Mouse (Mus musculus) thymus, adult 2 months (tissue): Measurements from ENCODE around the gene Slc34a1. TPM values are rescaled to one million over a fixed set of nuclear protein-coding genes. Genes with fewer than 3 reads are reported as not detected.

Experiments used
- DNase-seq: peaks from one replicate; pipeline ENCODE4 v3.0.0; 2021
- H3K27ac ChIP-seq: fragments of 200-500 bp; 2 replicates; pipeline ENCODE4 v1.5.1; 2012; ENCODE audit warnings: low read length, control low read depth; ENCODE audit not compliant: control insufficient read depth, insufficient read depth
- H3K27me3 ChIP-seq: fragments of 200-500 bp; 2 replicates; pipeline ENCODE4 v1.6.1; 2012; ENCODE audit warnings: mild to moderate bottlenecking, low read length, moderate library complexity, mixed read lengths; ENCODE audit not compliant: control insufficient read depth, insufficient read depth
- H3K36me3 ChIP-seq: fragments of 200-500 bp; 2 replicates; pipeline ENCODE4 v1.6.1; 2012; ENCODE audit warnings: mild to moderate bottlenecking, low read length, moderate library complexity; ENCODE audit not compliant: control insufficient read depth, insufficient read depth
- H3K4me1 ChIP-seq: fragments of 200-500 bp; replicated peaks from 2 replicates; pipeline ENCODE4 v1.6.1; 2012; ENCODE audit warnings: low read length; ENCODE audit not compliant: control insufficient read depth, insufficient read depth
- H3K4me3 ChIP-seq: fragments of 200-500 bp; 2 replicates; pipeline ENCODE4 v1.5.1; 2012; ENCODE audit warnings: mild to moderate bottlenecking, low read length, control low read depth, moderate library complexity; ENCODE audit not compliant: control insufficient read depth, insufficient read depth
- CTCF ChIP-seq: fragments of 200-500 bp; IDR thresholded peaks from 2 replicates; pipeline ENCODE4 v1.5.1; 2012; ENCODE audit warnings: mild to moderate bottlenecking, control low read depth, low read length, moderate library complexity, borderline replicate concordance; ENCODE audit not compliant: control insufficient read depth, poor library complexity, insufficient read depth; ENCODE audit errors: extremely low read depth
- POLR2A ChIP-seq: fragments of 200-500 bp; IDR thresholded peaks from 2 replicates; pipeline ENCODE4 v1.6.1; 2012; ENCODE audit warnings: mild to moderate bottlenecking, low read length, control low read depth, moderate library complexity; ENCODE audit not compliant: control insufficient read depth, poor library complexity, insufficient read depth; ENCODE audit errors: extremely low read depth
- WGBS: fragments of 180-500 bp; shearing (Covaris S2); methylation state at CpG from one replicate; pipeline ENCODE4 v1.1.7; 2018; 5-methylcytosine and 5-hydroxymethylcytosine counted together
- polyA plus RNA-seq: library from polyadenylated mRNA; depleted of rRNA; stranded (reverse); fragments of >200 nt; gene quantifications from 2 replicates; pipeline ENCODE4 v1.2.3, GENCODE M21; 2012

Slc34a1 gene
- polyA plus RNA-seq, 1 experiment: 6.0 TPM

DNA sequence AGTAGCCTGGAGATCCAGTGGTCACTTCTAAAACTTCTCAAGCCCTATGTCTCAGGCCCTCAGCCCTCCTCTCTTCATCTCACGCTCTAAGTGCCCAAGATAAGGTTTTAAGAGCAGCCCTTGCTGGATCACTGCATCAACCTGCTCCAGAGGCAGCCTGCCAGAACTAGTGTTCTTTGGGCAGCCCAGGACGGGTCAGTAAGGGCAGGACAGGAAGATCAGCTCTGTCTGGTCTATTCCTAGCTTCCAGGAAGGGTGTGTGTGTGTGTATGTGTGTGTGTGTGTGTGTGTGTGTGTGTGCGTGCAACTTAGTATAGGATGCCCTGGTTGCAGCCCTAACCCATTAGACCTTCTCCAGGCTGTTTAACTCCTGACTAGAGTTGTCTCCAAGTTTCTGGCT is 27.8 kb upstream of the Slc34a1 start:
- DNase-seq: no peak
- H3K27me3 ChIP-seq: no peaks in the 10 kb centered on the region
- H3K36me3 ChIP-seq: no peaks in the 10 kb centered on the region
- peak overlapping the region; percentile 73 for H3K4me3 ChIP-seq
- peak overlapping the region; percentile 79 for H3K27ac ChIP-seq
- 36% methylated on average over 3 of the region's 3 CpGs for WGBS
- peaks cover 47% of the 10 kb centered on the region for H3K4me1 ChIP-seq
- TF ChIP-seq POLR2A (no peak), CTCF (no peak)

DNA sequence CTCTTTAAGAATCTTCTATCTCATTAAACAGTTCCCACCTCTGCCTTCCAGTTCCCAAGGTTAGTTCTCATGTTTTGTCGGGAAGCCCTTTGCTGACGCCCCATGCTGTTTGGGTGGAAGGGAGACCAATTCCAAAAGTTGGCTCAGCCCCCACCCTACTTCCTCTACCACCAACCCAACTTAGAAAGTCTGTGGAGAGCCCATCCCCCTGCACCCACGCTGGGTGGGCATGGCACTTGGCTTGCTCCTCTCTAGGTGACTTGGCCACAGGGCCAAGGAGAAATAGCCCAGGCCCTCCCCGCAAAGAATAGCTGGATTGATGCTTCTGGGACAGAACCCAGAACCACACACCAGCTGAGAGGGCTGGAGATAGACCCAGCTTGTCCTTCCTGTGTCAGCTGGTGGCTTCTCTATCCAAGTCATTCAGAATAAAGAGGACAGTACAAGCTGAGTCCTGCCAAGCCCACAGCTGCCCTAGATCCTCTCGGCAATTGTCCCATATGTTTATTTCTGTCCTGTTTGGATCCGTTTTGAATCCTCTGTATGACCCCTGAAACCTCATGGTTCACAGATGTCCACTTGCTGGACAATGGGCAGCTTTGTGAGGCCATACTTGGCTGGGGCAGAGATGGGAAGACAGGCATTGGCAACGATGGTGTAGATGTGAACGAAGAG is 26.8 kb upstream of the Slc34a1 start:
- Histone ChIP-seq H3K4me3 (peak overlapping the region; percentile 38), H3K27me3 (no peaks in the 10 kb centered on the region), H3K4me1 (peaks cover 54% of the 10 kb centered on the region), H3K36me3 (no peaks in the 10 kb centered on the region), H3K27ac (peak overlapping the region; percentile 8; the same call in 1 of the 2 replicates)
- TF ChIP-seq CTCF: no peak
- TF ChIP-seq POLR2A: no peak
- peak; percentile 37 for DNase-seq
- 78% methylated on average over 8 of the region's 8 CpGs for WGBS

DNA sequence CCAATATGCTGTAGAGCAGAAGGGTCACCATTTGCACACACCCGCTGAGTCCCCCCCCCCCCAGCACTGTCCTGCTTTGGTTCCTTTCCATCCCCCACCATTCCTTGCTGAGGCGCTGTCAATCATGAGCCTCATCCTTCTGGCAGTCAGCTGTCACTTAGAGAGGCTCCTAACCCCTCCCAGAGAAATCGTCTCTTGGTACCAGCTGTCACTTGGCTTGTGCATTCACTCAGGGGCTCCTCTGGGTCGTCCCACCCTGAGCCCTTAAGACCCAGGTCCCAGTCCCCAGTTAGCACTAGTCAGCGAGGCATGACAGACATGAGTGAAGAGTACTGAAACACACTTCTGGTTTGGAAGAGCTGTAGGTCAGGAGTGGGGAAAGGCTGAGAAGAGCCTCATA is 26.2 kb upstream of the Slc34a1 start:
- no peak for TF ChIP-seq POLR2A
- TF ChIP-seq CTCF: no peak
- Histone ChIP-seq H3K4me3 (peak overlapping the region; percentile 38), H3K36me3 (no peaks in the 10 kb centered on the region), H3K4me1 (peaks cover 54% of the 10 kb centered on the region), H3K27me3 (no peaks in the 10 kb centered on the region), H3K27ac (0 out of 2 replicates have a peak overlapping the region, but pooled peaks have one; percentile 8)
- no peak for DNase-seq
- 73% methylated on average over 5 of the region's 5 CpGs for WGBS

DNA sequence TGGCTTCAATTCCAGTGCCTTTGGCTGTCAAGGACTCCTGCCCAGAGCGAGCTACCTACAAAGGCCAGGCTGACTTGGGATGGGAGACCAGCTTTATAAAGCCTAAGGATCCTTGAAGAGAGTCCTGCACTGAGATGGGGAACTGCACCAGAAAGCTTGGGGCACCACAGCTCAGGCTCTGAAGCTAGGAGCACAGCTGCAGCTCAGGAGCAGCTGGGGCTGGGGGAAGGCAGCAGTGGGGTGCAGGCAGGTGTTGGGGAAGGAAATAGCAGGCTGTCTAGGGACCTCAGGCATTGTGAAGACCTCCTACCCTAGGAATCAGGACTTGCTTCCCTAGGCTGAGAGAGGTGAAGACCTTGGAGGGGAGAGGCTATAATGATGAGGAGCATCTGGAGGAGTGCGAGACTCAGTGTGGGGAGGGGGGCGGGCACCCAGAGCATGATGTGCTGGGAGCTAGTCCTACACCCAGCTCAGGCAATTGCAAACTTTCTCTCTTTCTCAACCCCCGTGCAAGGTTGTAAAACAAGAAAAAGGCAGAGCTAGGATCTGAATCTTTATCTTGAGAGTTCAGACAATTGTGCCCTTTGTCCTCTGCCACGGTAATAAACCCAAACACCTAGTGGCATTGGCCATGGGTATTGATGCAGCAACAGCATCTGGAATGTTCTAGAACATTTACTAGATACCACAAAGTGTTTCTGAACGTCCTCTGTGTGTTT is 23.6 kb upstream of the Slc34a1 start:
- peaks cover 49% of the 10 kb centered on the region for H3K4me1 ChIP-seq
- no peaks in the 10 kb centered on the region for H3K27me3 ChIP-seq
- TF ChIP-seq CTCF (peak; percentile 52; the same call in 1 of the 2 replicates), POLR2A (no peak)
- H3K27ac ChIP-seq: peak overlapping the region; percentile 87
- WGBS: 54% methylated on average over 6 of the region's 6 CpGs
- peak; percentile 73 for DNase-seq
- peak overlapping the region; percentile 10; the same call in 1 of the 2 replicates for H3K4me3 ChIP-seq
- peaks cover 12% of the 10 kb centered on the region for H3K36me3 ChIP-seq

DNA sequence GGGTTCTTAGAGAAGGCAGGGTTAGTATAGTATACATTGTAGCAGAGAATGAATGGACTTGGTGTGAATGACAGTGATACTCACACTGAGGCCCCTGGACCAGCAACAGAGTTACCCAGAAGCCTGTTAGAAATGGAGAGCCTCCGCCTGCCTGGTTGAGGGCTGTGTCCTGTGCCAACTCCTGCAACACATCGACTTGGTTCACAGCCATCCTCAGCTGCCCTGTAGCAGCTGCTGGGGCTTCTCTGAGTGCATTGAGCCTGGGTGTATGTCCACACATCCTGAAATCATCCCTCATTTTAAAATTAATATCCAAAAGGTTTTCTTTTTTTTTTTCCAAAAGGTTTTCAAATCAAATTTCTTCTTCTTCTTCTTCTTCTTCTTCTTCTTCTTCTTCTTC is 22.1 kb upstream of the Slc34a1 start:
- no peak for TF ChIP-seq CTCF
- no peak for TF ChIP-seq POLR2A
- Histone ChIP-seq H3K36me3 (peaks cover 27% of the 10 kb centered on the region), H3K4me1 (peaks cover 48% of the 10 kb centered on the region), H3K4me3 (no peak overlapping the region), H3K27ac (no peak overlapping the region), H3K27me3 (no peaks in the 10 kb centered on the region)
- DNase-seq: no peak
- 82% methylated on average over 2 of the region's 2 CpGs for WGBS

DNA sequence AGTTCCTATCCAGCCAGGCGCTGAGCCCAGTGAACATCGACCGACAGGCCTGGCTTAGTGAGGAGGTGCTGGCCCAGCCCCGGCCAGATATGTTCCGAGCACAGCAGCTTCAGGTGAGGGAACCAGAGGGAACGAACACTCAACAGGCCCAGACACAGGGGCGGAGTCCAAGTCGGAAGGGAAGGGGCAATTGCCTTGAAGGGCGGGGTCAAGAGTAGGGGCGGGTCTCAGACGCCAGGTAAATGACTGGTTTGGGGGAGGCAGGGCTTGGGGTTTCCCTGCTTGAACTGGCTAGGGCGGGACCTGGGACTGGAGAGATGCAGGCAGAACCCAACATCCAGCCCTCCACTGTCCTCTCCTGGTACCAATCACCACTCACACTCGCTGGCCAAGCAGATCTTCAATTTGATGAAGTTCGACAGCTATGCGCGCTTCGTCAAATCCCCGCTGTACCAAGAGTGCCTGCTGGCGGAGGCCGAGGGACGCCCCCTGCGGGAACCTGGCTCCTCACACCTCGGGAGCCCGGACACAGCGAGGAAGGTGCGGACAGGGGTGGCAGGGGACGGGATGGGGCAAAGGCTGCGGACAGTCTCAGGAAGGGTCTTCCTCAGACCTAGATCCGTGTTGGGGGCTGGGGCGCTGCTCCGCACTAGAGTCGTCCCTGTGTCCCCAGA is 18.9 kb upstream of the Slc34a1 start:
- Histone ChIP-seq H3K4me1 (peaks cover 17% of the 10 kb centered on the region), H3K4me3 (no peak overlapping the region), H3K27me3 (no peaks in the 10 kb centered on the region), H3K27ac (no peak overlapping the region), H3K36me3 (peaks cover 59% of the 10 kb centered on the region)
- 92% methylated on average over 32 of the region's 32 CpGs for WGBS
- TF ChIP-seq POLR2A: no peak
- TF ChIP-seq CTCF: no peak
- no peak for DNase-seq
